Mouse (Mus musculus) embryonic stem cell, embryonic (primary cell): ENCODE data around the gene Phactr1.

Source experiments
- CTCF ChIA-PET, 4 experiments: fragments of 300-600 bp in 2 of 4; fragments of 350-600 bp in 2 of 4; sonication (Branson Sonifier 250); formaldehyde crosslinking; loops; one replicate each; lab custom pipeline; 2022; ENCODE audit warnings: inconsistent platforms in 2 of 4; lab: Charles Lee
- POLR2A ChIA-PET, 4 experiments: fragments of 300-600 bp in 2 of 4; fragments of 350-600 bp in 2 of 4; sonication (Branson Sonifier 250); formaldehyde crosslinking; loops; one replicate each; lab custom pipeline; 2022; ENCODE audit warnings: antibody characterized with exemption in 4 of 4, inconsistent platforms in 1 of 4; lab: Charles Lee

The Phactr1 gene

DNA sequence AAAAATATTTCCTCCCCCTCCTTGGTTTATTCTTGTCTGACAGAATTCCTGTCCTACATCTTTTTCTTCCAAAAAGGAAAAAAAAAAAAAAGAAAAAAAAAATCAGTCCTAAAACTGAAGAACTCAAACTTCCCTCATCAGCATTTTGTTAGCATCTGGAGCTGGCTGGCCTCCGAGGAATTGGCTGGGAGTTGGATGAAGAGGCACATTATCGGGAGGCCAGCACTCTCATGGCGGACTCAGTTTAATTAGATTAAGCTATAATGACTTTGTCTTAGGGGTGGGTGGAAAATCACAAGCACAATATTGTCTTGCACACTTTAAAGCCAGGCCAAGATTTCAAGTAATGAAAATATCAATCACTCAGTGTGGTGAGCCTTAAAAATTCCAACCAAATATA lies 215.6 kb downstream of the Phactr1 start:
- CTCF ChIA-PET = interaction anchor here in 1 of 4 experiments (0.7 kb wide), 2 partner anchors 107 to 689 kb away, joined by 7 to 8 read pairs; no protein-coding TSS in a partner anchor
- POLR2A ChIA-PET = interaction anchor here in 2 of 4 experiments (0.7 to 1.0 kb wide), 3 partner anchors 10 to 184 kb away, joined by 3 read pairs; no protein-coding TSS in a partner anchor

DNA sequence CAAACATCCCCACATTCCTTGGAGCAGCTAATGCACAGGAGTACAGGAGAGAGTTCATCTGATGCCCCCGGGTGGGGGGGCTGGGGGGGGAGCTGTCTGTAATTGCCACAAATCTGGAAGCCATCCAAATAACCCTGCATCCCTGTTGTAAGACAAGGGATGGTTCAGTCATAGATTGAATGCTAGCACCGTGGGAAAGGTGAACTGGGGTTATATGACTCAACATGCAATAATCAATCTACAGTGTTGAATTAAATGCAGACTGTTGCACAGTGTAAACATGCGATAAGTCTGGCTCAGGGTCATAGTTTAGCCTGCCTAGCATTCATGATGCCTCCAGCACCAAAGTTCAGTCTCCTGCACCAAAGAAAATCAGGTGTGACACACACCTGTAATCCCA lies 219.2 kb downstream of the Phactr1 start:
- CTCF ChIA-PET = interaction anchor here in 1 of 4 experiments (1.1 kb wide), 1 partner anchor 8 kb away, joined by 4 read pairs; no protein-coding TSS in a partner anchor
- POLR2A ChIA-PET = no interaction called here

DNA sequence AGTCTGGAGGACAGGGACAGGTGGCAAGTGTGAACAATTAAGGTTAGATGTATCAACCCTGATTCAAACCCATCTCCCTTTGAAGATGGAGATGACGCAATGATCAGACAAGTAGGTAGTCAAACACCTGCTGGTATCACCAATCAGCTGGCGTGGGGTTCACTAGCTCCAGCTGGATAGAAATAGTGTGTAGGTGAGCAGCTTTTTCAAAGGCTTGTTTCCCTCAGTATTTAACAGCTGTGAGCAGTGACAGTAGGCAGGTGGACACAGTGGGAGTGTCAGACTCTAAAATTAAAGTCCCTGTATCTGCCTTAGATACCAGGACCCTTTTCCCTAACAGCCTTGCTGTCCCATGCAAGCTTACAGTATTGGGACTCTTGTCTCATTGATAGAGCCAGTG lies 221.4 kb downstream of the Phactr1 start:
- CTCF ChIA-PET = interaction anchor here (0.6 to 2.0 kb wide), 5 partner anchors 11 to 122 kb away, joined by 3 to 13 read pairs (median 10); no protein-coding TSS in a partner anchor
- POLR2A ChIA-PET = interaction anchor here in 1 of 4 experiments (0.6 kb wide), 1 partner anchor 464 kb away, joined by 3 read pairs; the partner anchor contains the start of gene Sirt5

DNA sequence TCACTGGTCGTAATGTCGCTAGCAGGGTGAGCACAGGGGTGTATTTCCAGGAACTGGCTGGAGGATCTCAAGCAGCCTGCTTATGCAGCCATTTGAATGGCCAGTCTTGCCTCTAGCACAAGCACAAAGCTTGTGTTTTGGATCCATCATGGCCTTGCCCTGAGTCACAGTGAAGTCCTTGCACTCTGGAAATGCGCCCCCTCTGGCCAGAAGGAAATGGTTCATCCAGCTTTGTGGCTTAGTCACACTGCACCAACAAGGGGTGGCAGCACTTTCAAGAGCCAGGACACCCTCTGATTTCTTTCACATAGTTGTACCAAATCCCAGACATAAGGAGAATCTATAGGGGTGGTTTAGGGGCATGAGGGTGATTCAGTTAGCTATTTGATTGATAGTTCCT lies 222.4 kb downstream of the Phactr1 start:
- POLR2A ChIA-PET = no interaction called here
- CTCF ChIA-PET = interaction anchor here in 3 of 4 experiments (0.6 to 2.0 kb wide), 12 partner anchors 10 to 764 kb away, joined by 3 to 13 read pairs (median 4); no protein-coding TSS in a partner anchor

DNA sequence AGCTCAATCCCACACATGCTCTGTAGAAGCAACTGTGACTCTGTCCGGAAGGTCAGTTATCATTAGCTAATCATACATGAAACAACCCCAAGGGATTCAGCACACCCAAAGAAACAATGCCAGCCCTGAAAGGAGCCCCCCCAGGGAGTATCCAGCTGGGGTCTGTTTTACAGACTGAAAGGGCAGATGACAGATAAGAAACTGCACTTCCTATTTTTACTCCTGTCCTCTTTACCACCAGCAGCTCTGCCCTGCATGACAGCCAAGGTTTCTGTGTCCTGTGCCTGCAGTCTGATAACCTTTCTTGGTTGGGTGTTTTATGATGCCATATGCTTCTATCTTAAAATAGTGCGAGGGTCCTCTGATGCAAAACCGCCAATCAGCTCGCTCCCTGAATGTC lies 225.4 kb downstream of the Phactr1 start:
- POLR2A ChIA-PET = interaction anchor here in 3 of 4 experiments (0.5 to 1.0 kb wide), 5 partner anchors 10 to 48 kb away, joined by 3 read pairs; no protein-coding TSS in a partner anchor
- CTCF ChIA-PET = no interaction called here

DNA sequence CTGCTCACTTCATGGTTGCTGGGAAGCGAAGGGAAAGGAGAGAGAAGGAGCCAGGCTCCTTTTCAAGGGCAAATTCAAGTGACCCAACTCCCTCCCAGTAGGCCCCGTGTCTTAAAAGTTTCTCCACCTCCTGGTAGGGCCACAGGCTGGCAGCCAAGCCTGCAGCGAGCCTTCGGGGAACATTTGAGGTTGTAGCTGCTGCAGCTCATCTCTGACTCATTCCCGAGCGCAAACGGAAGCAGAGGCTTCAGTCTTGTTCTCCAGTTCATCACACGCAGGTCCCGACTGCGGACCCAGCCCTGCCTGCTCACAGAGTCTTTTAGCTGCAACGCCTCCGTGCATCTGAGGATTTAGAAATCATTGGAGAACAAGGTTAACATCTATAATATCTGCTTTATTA lies 226.6 kb downstream of the Phactr1 start:
- CTCF ChIA-PET = no interaction called here
- POLR2A ChIA-PET = no interaction called here

DNA sequence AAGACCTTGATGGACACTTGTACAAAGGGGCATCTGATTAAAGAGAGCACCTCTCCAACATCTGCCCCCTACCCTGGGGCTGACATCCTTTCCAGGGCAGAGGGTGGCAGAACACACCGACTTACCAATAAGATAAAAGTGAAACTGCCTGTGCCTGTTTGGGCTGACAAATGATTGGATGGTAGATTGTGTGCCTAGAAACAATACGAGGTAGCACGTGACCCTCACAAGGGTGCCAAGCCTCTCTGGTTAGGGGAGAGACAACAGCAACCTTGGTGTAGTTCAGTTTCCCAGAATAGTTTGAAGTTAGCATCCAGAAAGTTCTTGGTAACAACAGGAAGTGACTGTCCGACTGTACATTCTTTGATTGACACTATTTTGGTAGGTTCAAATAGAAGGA lies 234.7 kb downstream of the Phactr1 start:
- ChIA-PET POLR2A (interaction anchor here in 2 of 4 experiments (0.7 to 1.3 kb wide), 2 partner anchors 9 to 495 kb away, joined by 3 read pairs; no protein-coding TSS in a partner anchor), CTCF (interaction anchor here in 1 of 4 experiments (1.3 kb wide), 1 partner anchor 97 kb away, joined by 4 read pairs; no protein-coding TSS in a partner anchor)

DNA sequence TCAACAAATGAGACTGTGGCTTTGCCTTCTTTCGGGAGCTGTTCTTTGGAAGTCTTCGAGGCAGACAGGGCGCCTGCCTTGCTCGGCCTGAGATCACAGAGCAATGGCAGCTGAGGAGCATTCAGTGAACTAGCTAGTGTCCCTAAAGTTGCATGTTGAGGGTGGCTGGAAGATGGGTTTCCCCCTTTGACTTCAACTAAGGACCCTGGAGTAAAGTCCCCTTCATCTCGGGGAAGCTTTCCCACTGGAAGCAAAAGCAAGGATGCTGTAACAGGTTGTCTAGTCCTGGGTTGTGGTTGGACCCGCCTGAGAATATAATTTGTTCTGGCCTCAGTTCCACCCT lies 235.4 kb downstream of the Phactr1 start:
- CTCF ChIA-PET = interaction anchor here in 2 of 4 experiments (1.3 to 1.7 kb wide), 4 partner anchors 13 to 178 kb away, joined by 4 to 8 read pairs (median 4); no protein-coding TSS in a partner anchor

DNA sequence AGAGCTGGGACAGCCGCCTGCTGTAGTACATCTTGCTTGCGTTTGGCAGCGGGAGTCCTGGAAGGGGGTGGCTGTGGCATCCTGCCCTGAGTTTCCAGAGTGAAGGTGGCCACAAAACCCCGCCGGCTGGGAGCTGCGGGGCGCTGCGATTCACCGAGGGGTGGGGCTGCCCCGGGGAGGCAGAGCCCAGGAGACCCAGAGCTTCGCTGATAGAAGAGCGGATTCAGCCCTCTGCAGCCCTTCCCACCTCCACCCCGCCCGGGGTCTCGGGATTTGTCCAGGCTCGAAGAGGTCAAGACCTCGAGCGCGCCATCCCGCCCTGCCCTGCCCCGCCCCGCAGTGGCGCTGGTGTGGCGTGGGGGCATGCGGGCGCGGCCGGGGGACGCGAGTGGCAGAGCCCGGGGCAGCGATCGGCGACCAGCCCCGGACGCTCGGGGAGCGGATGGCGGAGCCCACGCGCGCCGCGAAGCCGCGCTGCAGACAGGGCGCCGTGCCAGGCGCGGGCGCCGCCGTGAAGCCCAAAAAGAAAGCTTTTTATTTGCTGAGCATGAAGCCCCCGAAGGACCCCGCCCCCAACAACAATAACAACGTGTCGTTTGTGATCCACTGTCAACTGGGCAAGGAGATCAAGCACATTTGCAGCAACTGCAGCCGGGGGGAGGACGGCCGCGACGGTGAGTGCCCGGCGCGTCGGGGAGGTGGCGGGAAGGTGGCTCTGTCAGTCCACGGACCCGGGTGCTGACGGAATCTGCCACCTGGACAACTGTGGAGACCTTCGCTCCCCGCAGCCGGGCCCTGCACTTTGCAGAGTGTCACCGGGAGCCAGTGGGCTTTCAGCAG lies 236.0 kb downstream of the Phactr1 start:
- ChIA-PET POLR2A (interaction anchor here in 2 of 4 experiments (0.7 to 1.3 kb wide), 2 partner anchors 11 to 449 kb away, joined by 3 to 4 read pairs; no protein-coding TSS in a partner anchor), CTCF (interaction anchor here in 2 of 4 experiments (1.3 to 1.7 kb wide), 4 partner anchors 14 to 178 kb away, joined by 4 to 8 read pairs (median 4); no protein-coding TSS in a partner anchor)

More for the DNA sequence above, 235.4 kb downstream of the Phactr1 start:
- POLR2A ChIA-PET = interaction anchor here in 3 of 4 experiments (0.6 to 1.3 kb wide), 3 partner anchors 10 to 1764 kb away, joined by 3 to 4 read pairs (median 4); no protein-coding TSS in a partner anchor

DNA sequence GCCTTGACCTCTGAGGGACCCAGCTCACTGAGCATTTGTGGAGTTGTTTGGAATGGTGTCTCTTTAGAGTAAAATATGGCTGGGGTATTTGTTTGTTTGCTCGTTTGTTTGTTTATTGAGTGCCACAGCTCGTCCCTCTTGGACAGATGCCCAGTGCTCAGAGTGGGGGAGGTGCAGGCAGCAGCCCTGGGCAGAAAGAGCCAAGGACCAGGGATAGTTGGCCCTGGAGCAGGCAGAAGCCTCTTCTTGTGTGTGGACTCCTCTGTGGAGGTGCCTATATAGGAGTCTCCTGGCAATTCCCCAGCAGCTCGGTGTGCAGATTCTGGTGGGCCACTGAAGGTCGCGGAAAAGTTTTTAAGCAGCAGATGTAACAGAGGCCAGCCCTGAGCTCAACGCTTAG lies 236.8 kb downstream of the Phactr1 start:
- POLR2A ChIA-PET = interaction anchor here in 3 of 4 experiments (0.6 to 0.7 kb wide), 4 partner anchors 28 to 494 kb away, joined by 3 to 8 read pairs (median 4); no protein-coding TSS in a partner anchor

DNA sequence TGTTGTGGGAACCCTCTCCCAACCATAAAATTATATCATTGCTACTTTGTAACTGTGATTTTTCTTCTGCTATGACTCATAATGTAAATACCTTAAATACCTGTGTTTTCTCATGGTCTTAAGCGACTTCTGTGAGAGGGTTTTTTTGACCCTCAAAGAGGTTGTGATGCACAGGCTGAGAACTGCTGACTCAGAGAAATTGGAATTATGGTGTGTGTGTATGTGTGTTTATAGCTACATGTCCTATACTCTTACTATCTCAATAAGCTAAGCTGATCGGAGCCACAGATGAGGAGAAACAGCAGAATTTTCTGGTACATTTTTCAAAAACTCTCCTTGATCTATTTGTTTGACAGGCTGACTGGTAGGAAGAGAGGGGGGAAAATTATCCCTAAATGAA lies 239.6 kb downstream of the Phactr1 start:
- CTCF ChIA-PET = no interaction called here
- POLR2A ChIA-PET = no interaction called here

More for the DNA sequence above, 236.8 kb downstream of the Phactr1 start:
- CTCF ChIA-PET = interaction anchor here in 3 of 4 experiments (0.6 to 1.7 kb wide), 3 partner anchors 177 to 1831 kb away, joined by 4 to 5 read pairs (median 4); no protein-coding TSS in a partner anchor

DNA sequence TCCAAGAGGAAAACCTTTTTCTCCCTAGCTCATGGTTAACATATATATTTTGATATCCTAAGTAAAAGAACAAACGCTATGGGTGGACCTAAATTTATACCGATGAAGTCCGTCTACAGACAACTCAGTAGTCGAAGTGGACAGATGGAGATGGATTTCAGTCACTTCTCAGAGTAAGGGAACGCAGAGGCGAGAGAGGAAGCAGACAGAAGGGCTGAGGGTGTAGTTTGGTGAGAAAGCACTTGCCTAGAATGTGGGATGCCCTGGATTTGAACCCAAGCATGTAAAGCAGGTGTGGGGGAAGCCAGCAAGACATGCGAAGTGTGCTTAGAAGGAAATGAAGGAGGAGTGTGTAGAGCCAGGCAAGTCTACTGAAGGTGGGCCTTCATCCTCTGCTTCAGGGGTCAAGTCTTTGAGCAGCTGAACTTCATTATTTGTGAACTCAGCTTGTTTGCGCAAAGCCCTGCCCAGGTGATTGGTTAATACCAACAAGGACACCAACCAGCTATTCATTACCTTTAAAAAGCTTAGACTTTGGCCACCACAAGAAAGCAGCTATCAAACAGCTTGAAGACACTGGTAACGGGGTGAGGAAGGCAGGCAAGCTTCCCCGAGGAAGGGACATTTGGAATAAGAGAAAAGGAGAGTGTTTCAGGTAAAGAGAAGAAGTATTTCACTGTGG lies 241.5 kb downstream of the Phactr1 start:
- ChIA-PET POLR2A (no interaction called here), CTCF (no interaction called here)

DNA sequence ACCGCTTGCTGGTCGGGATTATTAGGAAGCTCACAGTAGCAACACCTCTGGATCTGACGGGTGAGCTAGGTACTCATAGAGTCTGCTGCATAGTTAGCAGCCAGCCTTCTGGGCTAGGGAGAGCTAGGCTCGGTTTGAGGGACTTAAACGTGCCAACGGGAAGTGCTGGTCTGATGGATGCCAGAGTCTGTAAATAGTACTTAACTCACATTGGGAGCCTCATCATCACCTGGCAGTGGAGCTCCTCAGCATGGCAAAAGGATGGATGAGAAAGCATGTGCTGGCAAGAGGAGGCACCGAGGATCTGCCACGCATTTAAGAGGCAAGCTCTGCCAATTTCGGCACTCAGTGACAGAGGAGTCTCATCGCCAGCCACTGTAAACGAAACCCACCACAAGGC lies 247.4 kb downstream of the Phactr1 start:
- CTCF ChIA-PET = interaction anchor here in 1 of 4 experiments (0.6 kb wide), 1 partner anchor 9 kb away, joined by 4 read pairs; no protein-coding TSS in a partner anchor
- POLR2A ChIA-PET = interaction anchor here in 1 of 4 experiments (0.7 kb wide), 1 partner anchor 35 kb away, joined by 3 read pairs; no protein-coding TSS in a partner anchor

DNA sequence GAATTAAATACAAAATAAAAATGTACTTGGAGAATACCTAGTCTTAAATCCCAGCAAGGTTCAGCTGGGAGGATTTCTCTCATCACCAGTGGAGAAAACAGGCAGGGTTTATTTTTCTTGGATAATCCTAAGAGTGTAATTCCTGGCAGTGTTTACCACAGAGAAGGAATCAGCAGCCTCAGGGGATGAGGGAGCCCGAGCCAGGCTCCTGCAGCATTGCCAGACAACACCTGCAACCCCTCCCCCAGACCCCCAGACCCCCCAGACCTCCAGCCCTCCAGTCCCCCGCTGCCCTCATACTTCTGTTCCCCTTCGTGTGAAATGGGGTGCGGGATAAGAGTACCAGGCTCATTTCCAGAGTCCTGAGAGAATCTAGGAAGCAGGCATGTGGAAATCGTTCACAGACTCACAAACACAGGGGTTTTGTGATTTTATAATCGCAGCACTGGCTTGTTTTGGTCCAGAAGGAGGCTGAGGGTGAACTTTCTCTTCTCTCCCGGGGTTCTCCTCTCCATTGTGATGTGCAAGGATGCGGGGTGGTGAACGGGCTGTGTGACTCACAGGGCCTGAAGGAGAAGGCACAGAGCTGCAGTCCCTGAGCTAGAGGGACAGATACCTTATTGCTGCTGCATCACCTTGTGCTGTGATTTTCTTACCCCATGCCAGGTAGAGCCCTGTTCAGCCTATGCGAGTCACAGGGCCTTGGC lies 249.3 kb downstream of the Phactr1 start:
- ChIA-PET POLR2A (no interaction called here), CTCF (no interaction called here)

DNA sequence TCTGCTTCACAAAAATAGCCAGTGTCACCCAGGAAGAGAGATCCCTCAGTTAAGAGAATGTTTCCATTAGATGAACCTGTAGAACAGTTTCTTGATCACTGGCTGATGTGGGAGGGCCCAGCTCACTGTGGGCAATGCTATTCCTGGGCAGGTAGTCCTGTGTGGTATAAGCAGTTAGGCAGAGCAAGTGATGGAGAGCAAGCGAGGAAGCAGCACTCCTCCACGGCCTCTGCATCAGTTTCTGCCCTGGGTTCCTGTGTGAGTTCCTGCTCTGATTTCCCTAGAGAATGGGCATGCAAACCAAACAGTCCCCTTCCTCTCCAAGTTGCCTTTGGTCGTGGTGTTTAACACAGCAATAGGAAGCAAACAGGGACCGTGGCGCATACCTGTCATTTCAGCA lies 251.6 kb downstream of the Phactr1 start:
- POLR2A ChIA-PET = no interaction called here
- CTCF ChIA-PET = no interaction called here

DNA sequence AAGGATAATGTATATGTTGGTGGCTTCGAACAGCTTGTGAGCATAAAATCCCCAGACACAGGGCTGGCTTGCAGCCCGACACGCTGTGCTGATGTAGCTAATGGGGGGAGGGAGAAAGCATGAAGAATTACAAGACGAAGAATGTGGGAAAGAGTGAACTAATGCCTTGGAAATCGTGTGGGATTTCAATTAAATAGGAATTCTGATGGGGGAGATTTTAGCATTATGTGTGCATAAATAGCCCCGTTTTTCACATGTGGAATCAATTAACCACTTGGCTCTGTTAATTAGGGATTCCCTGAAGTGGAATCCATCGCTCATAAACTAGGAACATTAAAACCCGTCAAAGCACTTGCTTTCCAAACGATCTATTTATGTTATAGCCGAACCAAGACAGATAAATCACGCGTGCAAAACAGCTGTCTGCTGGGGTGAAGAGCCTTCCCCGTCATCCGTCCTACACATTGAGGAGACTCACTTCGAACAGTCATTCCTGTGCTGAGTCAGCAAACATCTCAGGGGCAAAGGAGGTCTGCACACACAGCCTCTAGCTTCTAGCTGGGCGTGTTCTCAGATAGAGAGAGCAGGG lies 254.2 kb downstream of the Phactr1 start:
- ChIA-PET POLR2A (interaction anchor here in 1 of 4 experiments (0.5 kb wide), 1 partner anchor 60 kb away, joined by 3 read pairs; no protein-coding TSS in a partner anchor), CTCF (no interaction called here)

DNA sequence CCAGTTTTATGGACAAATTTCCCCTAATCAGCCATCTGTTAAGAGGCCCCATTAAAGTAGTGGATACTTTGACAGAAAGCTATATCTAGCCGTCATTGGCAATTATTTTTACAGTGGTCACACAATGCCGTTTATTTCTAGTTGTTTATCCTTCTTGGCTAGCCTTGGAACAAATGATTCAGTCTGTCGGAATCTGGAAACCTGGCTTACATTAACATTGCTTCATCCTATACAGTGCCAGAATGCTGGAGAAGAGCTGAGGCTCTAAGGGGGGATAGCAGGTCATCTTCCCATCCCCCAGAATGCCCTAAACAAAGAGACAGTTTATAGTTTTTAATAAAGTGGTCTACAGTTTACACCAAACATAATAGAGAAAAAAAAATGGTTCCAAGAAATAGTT lies 257.4 kb downstream of the Phactr1 start:
- POLR2A ChIA-PET = no interaction called here
- CTCF ChIA-PET = no interaction called here

DNA sequence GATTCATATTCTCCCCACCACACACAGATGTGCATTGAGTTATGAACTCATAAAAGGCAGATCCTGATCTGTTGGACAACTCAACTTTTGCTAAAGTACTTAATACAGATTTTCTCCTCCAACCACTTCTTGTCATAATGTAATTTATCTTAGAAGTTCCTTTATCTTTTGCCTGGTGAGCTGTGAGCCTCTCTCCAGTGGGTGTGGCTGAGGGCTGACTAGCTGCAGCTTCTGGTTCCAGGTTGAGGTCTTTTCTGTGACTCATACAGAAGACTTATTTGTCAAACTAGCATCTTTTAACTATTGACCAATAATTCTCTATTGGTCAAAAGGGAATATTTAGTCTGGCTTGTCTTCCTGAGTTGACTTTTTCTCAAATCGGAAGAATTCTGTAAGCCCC lies 257.9 kb downstream of the Phactr1 start:
- CTCF ChIA-PET = no interaction called here
- POLR2A ChIA-PET = interaction anchor here in 1 of 4 experiments (0.8 kb wide), 1 partner anchor 10 kb away, joined by 3 read pairs; no protein-coding TSS in a partner anchor
